Mouse (Mus musculus): ENCODE results near the gene Rps6ka5.

GRCm38 (mm10) chr12:100660076-100660475 lies 66.7 kb downstream of the Rps6ka5 start:
- no peak for TF ChIP-seq CTCF (IDR thresholded peaks at IDR 0.05 in 2 of 3, conservative IDR thresholded peaks at IDR 0.05 in 1 of 3; ENCODE audit: control insufficient read depth in 1 of 3, insufficient read depth in 1 of 3, low read depth in 2 of 3, low read length in 3 of 3, poor library complexity in 1 of 3, severe bottlenecking in 1 of 3)
- TF ChIP-seq GATA1 (IDR thresholded peaks at IDR 0.05; ENCODE audit: low read depth, low read length), result no peak
- TF ChIP-seq TAL1 (IDR thresholded peaks at IDR 0.05; ENCODE audit: low read length), result no peak
- no peak for TF ChIP-seq ZNF384 (IDR thresholded peaks at IDR 0.05; ENCODE audit: low read depth, low read length)
- no peak for TF ChIP-seq SMC3 (IDR thresholded peaks at IDR 0.05; ENCODE audit: low read depth, low read length)
- no peak; the same call in 1 of the 2 replicates for TF ChIP-seq RAD21 (IDR thresholded peaks at IDR 0.05; ENCODE audit: low read depth, low read length)
- TF ChIP-seq ELF1 (IDR thresholded peaks at IDR 0.05; ENCODE audit: low read depth, low read length), result no peak
- TF ChIP-seq POLR2A (IDR thresholded peaks at IDR 0.05; ENCODE audit: control insufficient read depth in 1 of 2, insufficient read depth in 1 of 2, low read depth in 1 of 2, low read length in 2 of 2, poor library complexity in 1 of 2), result no peak
- TF ChIP-seq ZC3H11A (IDR thresholded peaks at IDR 0.05; ENCODE audit: low read depth, low read length), result no peak
- no peak for TF ChIP-seq ZKSCAN1 (IDR thresholded peaks at IDR 0.05; ENCODE audit: low read depth, low read length)

Measured in MEL (cell line).